Mouse (Mus musculus) ES-CJ7 (cell line): ENCODE measurements around the gene 1520401A03Rik.

Experiments used
- DNase-seq: peaks from one replicate; pipeline ENCODE4 v3.0.0; 2011; ENCODE audit warnings: low read depth, low spot score

The 1520401A03Rik gene

DNA sequence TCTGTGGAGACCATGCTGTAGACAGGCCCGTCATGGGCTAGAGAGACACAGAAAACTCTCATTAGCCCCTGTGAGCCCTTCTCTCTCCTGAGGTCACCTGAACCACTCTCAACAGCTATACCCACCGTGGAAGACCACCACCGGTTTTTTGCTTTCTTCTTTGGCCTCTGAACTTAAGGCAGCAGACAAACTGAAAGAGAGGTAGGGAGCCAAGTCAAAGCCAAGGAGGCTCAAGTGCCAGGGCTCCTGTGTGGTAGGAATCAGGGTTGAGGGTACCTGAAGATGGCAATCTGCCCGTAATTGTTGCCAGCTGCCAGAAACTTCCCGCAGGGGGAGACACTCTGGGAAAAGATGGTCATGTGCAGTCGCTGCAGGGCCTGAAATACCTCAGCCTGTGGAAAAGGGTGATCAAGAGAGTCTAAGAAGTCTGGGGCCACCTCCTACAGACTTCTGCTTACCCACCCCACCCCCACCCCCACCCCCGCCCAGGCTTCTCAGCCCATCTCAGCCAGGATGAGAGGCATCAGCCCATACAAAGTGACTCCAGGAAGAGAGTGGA lies 52.0 kb downstream of the 1520401A03Rik start:
- peak; percentile 56 for DNase-seq

DNA sequence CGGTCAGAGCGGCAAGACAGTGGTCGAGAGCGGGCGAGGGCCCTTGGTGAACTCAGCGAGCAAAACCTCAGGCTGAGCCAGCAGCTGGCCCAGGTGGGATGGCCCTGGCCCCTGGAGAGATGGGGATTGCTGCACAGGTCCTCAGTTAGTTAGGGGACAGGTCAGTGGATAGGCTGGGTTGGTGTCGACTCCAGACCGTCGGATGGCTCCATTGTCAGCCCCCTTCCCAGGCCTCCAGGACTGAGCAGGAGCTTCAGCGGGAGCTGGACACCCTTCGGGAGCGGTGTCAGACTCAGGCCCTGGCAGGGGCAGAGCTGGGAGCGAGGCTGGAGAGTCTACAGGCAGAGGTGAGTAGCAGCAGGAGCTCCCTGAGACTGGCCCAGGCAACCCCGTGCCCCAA lies 57.1 kb downstream of the 1520401A03Rik start:
- no peak for DNase-seq

DNA sequence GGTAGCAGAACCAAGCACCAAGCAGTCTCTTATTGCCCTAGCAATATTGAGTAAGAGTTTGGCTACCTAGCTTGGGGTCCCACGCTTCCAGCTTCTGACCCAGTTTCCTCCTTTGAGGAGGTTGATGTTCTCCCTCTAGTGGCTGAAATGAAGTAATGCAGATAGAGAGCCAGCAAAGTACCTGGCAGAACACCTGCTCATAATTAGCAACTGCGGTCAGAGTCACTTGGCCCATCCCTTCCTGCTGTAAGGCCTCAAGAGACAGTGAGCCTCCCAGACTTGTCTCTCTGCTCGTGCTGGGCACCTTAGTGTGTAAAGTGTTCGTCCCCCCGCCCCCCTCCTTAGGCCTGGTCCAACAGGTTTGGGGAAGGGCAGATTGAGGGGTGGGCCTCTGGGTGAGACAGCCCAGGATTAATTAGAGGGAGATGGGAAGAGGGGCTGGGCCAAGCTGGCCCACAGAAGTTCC lies 58.0 kb downstream of the 1520401A03Rik start:
- peak; percentile 80 for DNase-seq

DNA sequence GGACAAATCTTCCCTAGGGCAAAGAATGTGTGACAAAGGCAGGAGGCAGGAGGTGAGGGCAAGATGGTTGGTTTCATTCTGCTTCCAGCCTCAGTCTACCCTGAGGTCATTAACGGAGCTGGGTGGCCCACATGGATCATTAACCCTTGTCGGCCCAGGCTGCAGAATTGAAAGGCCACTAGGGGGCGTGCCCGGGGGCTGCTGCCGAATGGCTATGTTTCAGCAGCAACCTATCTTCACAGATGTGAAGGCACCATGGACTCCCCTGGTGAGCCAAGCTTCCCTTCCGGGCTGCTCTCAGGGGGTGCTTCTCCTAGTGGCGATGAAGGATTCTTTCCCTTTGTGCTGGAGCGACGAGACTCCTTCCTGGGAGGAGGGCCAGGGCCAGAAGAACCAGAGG lies 61.1 kb downstream of the 1520401A03Rik start:
- peak; percentile 83 for DNase-seq

DNA sequence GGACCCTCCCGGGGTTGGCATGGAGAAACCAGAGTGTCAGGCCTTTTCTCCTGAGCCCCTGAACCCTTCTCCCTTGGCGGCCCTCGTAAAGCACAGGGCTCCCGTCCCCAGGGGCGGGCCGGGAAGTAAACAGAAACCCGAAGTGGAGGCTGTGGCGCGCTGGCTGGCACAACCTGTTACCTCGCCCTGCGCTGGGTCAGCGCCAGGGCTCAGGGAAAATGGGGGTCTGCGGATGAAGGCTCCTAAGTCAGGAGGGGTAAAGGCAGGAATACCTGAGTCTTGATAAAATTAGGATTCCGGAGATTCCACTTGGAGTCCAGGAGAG lies 61.7 kb downstream of the 1520401A03Rik start:
- DNase-seq, result no peak

DNA sequence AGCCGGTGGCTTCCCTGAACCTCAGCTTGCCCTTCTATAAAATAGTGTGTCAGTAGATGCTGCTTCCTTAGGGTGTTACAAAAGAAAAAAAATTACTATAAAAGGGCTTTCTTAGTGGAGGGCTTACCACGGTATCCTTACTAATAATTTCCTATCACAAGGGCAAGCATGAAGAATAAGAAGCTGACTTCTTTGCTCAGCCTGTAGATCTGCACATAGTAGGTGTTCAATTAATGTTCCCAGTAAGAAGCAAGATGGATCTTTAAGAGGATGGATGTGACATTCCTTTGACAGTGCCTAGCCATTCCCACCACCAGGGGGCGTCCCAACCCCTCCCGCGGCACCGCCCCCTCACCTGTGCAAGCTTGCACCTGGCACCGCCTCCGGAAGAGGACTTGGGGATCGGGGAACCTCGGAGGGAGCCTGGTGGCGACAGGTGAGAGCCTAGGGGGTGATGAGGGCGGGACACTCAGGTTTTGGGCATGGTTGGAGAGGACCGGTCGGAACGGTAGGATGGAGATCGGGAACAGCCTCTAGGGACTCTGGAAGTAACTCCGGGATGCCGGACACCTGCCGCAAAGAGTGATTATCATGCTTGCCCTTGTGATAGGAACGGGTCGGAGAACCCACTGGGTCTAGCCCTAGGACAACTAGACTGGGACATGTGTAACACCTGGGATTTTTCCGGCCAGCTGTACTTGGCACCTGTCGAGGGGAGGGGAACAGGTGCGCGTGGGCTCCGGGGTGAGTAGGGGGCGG lies 62.3 kb downstream of the 1520401A03Rik start, which contains the start of gene Bicdl2:
Gene Bicdl2, plus strand, starts transcription at position 390 of the 759 bp plus-strand sequence.
- peak; percentile 68 for DNase-seq

DNA sequence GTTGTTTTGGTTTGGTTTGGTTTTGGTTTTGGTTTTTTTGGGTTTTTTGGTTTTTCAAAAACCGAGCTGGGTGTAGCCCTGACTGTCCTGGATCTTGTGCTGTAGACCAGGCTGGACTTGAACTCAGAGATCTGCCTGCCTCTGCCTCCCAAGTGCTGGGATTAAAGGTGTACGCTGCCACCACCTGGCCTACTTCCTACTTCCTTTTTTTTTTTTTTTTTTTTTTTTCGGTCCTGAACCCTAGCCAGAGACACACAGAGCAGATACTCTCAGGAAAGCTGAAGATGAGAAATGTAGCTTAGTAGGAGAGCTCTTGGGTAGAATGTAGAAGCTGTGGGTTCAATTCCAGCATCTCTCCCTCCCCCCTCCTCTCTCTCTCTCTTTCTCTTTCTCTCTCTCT lies 64.1 kb downstream of the 1520401A03Rik start:
- DNase-seq, result no peak
